Mouse (Mus musculus) midbrain, embryonic 13.5 days (tissue): ENCODE measurements at regions not wholly inside any gene's neighbourhood (a gene's known extent, or its start where the extent isn't known, plus 50 kb on each side); places are given as distances from the start of the nearest gene placed in this dataset.
"Not testable (repeated sequence)": the region's sequence is repeated elsewhere in the genome, so short reads cannot be mapped to it uniquely, and the experiment has no call there.

Source experiments
- ATAC-seq: fragments of 200-750 bp; cut with Nextera tagmentation; 2 replicates; pipeline ENCODE4 v1.8.0; 2017; ENCODE audit warnings: mild to moderate bottlenecking, moderate TSS enrichment, moderate library complexity
- H3K27ac ChIP-seq: fragments of 300-500 bp; sonication (generic); 2 replicates; pipeline ENCODE4 v1.5.1; 2015; ENCODE audit warnings: inconsistent platforms, mild to moderate bottlenecking, moderate library complexity
- H3K27me3 ChIP-seq: fragments of 300-500 bp; sonication (generic); 2 replicates; pipeline ENCODE4 v1.6.1; 2015; ENCODE audit warnings: mild to moderate bottlenecking, inconsistent platforms
- H3K36me3 ChIP-seq: fragments of 300-500 bp; sonication (generic); 2 replicates; pipeline ENCODE4 v1.6.1; 2015; ENCODE audit warnings: mild to moderate bottlenecking, inconsistent platforms
- H3K4me1 ChIP-seq: fragments of 300-500 bp; sonication (generic); replicated peaks from 2 replicates; pipeline ENCODE4 v1.6.1; 2015; ENCODE audit warnings: inconsistent platforms
- H3K4me2 ChIP-seq: fragments of 300-500 bp; sonication (generic); replicated peaks from 2 replicates; pipeline ENCODE4 v1.6.1; 2015; ENCODE audit warnings: moderate library complexity, mild to moderate bottlenecking, inconsistent platforms
- H3K4me3 ChIP-seq: fragments of 300-500 bp; sonication (generic); replicated peaks from 2 replicates; pipeline ENCODE4 v1.5.1; 2015; ENCODE audit warnings: mild to moderate bottlenecking, inconsistent platforms
- H3K9ac ChIP-seq: fragments of 300-500 bp; sonication (generic); replicated peaks from 2 replicates; pipeline ENCODE4 v1.6.1; 2015; ENCODE audit warnings: mild to moderate bottlenecking, inconsistent platforms
- H3K9me3 ChIP-seq: fragments of 300-500 bp; sonication (generic); 2 replicates; pipeline ENCODE4 v1.6.1; 2016; ENCODE audit warnings: mild to moderate bottlenecking, inconsistent platforms
- WGBS: fragments of 180-500 bp; shearing (Covaris S2); methylation state at CpG from one replicate; pipeline ENCODE4 v1.1.7; 2015; 5-methylcytosine and 5-hydroxymethylcytosine counted together

DNA sequence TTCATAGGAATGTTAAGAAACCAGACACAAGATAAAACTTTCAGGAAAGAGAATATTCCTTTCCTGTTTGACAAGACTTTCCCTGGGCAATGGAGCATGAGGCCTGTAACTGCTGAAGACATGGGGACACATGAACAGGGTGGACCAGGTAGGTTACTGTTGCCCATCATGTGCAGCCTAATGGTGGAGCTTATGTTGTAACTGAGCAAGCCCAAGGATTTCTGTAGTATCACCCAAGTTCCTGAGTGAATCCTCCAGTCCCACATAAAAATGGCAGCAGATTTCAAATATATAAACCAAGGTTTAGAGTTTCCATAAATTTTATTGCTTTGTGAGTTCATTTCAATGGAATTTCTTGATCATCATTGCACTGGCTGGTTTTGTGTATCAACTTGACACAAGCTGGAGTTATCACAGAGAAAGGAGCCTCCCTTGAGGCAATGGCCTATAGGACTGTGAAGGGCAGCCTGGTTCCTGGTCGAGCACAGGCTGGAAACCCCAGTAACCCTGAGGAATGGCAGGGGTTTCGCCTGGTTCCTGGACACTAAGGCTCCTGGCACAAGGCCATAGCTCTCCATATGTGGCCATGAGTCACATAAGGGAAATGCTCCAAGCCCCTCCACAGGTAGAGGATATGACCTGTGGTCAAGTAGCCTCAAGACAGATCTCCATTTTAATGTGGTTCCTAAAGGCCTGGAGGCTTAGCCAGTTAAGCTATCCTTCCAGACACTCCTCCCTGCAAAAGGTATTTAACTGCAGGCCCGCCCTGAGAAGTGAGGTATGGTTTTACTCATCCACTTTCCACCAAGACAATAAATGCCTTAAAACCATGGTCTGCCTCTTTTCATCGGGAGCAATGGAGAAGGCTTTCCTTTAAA lies 92.9 kb upstream of the Pfn2 start:
- WGBS, result 86% methylated on average over 4 of the region's 4 CpGs
- Histone ChIP-seq H3K36me3 (no peaks in the 10 kb centered on the region), H3K9me3 (no peaks in the 10 kb centered on the region; the same call in 1 of the 2 replicates), H3K4me2 (no peak overlapping the region), H3K27ac (no peak overlapping the region), H3K27me3 (no peaks in the 10 kb centered on the region), H3K4me1 (0 out of 2 replicates have a peak, but pooled peaks cover 1% of the 10 kb centered on the region), H3K4me3 (no peak overlapping the region), H3K9ac (no peak overlapping the region)
- ATAC-seq, result no peak

DNA sequence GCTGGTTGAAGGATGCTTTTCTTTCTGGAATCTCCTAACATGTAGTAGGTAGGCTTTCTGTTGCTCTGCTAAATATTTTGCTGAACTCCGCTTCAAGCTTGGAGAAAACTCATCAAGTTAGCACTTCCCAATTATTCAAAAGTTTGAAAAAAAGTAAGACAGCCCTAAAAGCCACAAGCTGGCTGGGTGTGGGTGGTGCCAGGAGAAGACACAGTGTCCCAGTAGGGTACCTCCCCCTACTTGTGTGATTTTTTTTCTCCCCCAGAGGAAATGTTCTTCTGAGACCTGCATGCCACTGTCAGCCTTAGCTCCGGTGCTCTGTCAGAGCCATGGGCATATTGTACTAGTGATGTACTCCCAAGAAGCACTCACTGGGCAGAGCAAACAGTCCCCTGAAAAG lies 96.8 kb upstream of the Pfn2 start:
- H3K4me2 ChIP-seq, result no peak overlapping the region
- no peaks in the 10 kb centered on the region for H3K9me3 ChIP-seq
- no peaks in the 10 kb centered on the region for H3K36me3 ChIP-seq
- no peak for ATAC-seq
- 79% methylated on average over 2 of the region's 2 CpGs for WGBS
- no peaks in the 10 kb centered on the region for H3K27me3 ChIP-seq
- 0 out of 2 replicates have a peak, but pooled peaks cover 4% of the 10 kb centered on the region for H3K4me1 ChIP-seq
- no peak overlapping the region for H3K9ac ChIP-seq
- H3K4me3 ChIP-seq, result no peak overlapping the region
- no peak overlapping the region for H3K27ac ChIP-seq

DNA sequence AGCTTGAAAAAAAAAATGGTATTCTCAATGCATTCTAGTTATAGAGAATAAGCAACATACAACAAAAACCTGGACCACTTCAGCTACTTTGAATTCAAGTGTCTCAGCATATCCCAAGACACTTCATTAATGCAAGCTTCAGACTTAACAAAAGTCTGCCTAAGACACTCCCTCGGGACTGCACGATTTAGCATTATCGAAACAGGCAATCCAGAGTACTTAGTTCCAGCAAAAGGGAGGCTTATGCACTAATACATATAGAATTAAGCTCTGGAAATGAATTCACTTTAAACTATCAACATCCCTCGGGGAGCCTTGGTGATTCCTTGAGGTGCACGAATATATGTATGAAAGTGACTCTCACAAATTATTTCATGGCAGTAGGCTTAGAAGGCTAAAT lies 97.9 kb upstream of the Pfn2 start:
- peaks cover 9% of the 10 kb centered on the region; the same call in 1 of the 2 replicates for H3K4me1 ChIP-seq
- 45% methylated on average over 5 of the region's 5 CpGs for WGBS
- no peak for ATAC-seq
- H3K9me3 ChIP-seq, result no peaks in the 10 kb centered on the region
- no peaks in the 10 kb centered on the region for H3K36me3 ChIP-seq
- H3K4me3 ChIP-seq, result no peak overlapping the region
- H3K27me3 ChIP-seq, result no peaks in the 10 kb centered on the region
- no peak overlapping the region for H3K27ac ChIP-seq
- no peak overlapping the region for H3K9ac ChIP-seq
- H3K4me2 ChIP-seq, result no peak overlapping the region

DNA sequence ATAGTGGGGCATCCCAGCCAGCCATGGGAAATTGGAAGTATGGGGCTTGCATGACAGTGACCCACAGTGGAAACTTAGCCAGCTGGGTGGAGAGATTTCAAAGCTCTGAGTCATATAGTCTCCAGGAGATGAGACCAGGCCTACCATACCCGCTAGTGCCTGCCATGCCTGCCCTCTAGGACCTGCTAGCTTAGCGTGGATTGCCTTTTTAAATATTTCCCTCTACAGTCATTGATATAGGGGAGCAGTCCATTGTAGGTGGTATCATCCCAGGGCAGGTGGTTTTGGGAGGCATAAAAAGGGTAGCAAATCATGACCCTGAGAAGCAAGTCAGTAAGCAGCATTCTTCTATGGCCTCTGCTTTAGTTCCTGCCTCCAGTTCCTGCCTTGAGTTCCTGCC lies 99.5 kb upstream of the Pfn2 start:
- Histone ChIP-seq H3K27me3 (no peaks in the 10 kb centered on the region), H3K9ac (no peak overlapping the region), H3K36me3 (no peaks in the 10 kb centered on the region), H3K9me3 (no peaks in the 10 kb centered on the region), H3K4me3 (no peak overlapping the region), H3K4me2 (no peak overlapping the region), H3K4me1 (peaks cover 20% of the 10 kb centered on the region), H3K27ac (no peak overlapping the region)
- 97% methylated on average over 2 of the region's 2 CpGs for WGBS
- ATAC-seq, result no peak

DNA sequence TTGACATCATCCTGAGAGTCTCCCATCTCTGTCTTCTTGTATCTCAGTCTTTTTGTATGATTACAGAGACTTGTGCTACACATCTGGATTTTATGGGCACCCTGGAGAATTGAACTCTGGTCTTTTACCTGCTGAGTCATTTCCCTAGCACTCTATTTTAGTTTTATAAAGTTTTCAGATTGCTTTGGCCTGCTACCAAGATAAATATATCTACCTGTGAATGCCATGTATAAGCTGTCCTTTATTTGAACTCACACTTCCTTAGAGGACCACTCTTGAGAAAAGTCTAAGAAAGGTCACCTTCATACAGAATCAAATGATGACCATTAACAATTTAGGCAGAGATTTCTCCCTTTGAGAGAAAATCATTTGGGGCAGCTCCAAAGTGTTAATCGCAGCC lies 100.8 kb upstream of the Pfn2 start:
- no peak for ATAC-seq
- Histone ChIP-seq H3K9ac (no peak overlapping the region), H3K36me3 (no peaks in the 10 kb centered on the region), H3K27me3 (no peaks in the 10 kb centered on the region), H3K9me3 (no peaks in the 10 kb centered on the region), H3K4me2 (no peak overlapping the region), H3K4me1 (peaks cover 20% of the 10 kb centered on the region), H3K27ac (no peak overlapping the region), H3K4me3 (no peak overlapping the region)
- WGBS, result 93% methylated on average over 1 of the region's 1 CpGs

DNA sequence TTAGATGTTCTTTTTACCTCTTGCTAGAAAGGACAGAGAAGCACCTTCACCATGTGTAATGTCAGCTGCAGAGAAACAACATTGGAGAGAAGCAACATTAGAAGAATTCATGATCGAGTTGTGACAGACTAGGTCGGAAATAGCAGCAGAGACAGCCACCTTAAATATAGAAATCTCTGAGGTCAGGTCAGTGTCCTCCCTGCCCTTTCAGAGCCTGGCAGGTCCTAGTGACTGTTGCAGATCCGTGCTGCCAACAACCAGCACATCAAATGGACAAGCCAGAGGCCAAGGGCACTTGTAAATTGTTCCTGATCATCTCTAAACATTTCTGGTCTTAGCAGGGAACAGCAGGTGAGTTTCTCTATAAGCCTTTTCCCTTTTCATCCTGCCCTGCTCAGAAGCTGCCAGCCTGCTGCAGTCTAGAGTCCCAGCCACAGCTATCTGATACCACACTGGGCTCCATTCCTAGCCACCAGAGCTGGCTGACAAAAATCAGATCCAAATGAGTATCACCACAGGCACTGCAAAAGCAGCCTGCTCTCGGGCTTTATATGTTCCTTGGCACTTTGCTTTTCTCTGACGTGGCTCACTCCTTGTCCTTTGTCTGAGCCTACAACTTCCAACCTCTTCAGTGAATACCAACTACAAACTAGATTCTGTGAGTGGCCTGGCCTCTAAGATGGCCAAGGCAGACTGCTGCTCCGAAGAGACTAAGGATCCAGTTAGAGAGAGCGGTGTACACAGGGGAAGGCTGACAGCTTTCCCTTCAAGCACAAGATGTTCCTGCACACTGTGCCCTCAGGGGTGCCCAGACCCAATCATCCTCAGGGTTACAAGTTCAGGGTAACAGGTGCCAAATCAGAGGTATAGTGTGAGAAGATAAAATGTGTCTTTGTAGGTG lies 102.8 kb upstream of the Pfn2 start:
- 43% methylated on average over 7 of the region's 7 CpGs for WGBS
- peak; percentile 30; the same call in 1 of the 2 replicates for ATAC-seq
- Histone ChIP-seq H3K9me3 (no peaks in the 10 kb centered on the region), H3K4me3 (no peak overlapping the region), H3K27ac (no peak overlapping the region), H3K36me3 (no peaks in the 10 kb centered on the region), H3K9ac (no peak overlapping the region), H3K4me2 (no peak overlapping the region), H3K27me3 (no peaks in the 10 kb centered on the region), H3K4me1 (peaks cover 19% of the 10 kb centered on the region)

DNA sequence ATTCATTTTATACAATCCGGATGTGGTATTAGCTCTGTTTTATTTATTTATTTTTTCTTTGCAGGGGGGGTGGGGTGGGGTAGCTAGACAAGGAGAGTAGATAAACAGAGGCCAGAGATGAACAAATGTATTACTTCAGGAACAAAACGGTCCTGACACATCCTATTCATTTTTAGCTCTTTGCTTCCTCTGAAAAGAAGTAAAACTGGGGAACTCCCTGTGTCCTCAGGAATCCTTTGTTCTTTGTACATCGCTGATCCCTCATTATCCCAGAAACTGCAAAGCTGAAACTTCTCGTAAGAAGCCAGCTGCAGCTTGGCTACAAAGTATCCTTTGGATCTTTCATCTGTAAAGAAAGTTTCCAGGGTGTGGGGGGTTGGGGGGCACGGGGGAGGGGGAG lies 103.6 kb upstream of the Pfn2 start:
- 3% methylated on average over 5 of the region's 5 CpGs for WGBS
- H3K36me3 ChIP-seq, result no peaks in the 10 kb centered on the region

DNA sequence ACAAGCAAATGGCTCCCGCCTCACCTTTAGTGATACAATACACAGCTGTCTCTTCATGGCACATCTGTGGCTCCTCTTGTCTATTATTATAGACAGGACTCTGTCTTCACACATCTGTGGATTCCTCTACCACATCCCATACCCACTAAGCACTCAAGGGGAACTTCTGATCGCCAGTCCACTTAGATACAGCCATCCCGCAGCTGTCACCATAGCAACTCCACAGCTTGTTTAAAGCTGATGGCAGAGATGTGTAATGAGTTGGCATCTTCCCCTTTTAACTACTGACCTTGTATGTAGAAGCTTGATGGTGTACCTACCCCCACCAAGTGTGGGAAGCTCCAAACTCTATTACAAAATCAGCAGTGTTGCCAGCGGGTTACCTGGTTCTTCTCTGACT lies 109.5 kb upstream of the Pfn2 start:
- 0 out of 2 replicates have a peak, but pooled peaks have one; percentile 14 for ATAC-seq
- WGBS, result 72% methylated on average over 4 of the region's 4 CpGs
- no peaks in the 10 kb centered on the region for H3K4me1 ChIP-seq
- no peaks in the 10 kb centered on the region for H3K27me3 ChIP-seq
- H3K4me2 ChIP-seq, result no peak overlapping the region
- no peak overlapping the region for H3K4me3 ChIP-seq
- H3K9me3 ChIP-seq, result no peaks in the 10 kb centered on the region
- H3K9ac ChIP-seq, result no peak overlapping the region
- H3K36me3 ChIP-seq, result no peaks in the 10 kb centered on the region
- H3K27ac ChIP-seq, result no peak overlapping the region

More for the DNA sequence above, 103.6 kb upstream of the Pfn2 start:
- H3K27ac ChIP-seq, result no peak overlapping the region
- peaks cover 15% of the 10 kb centered on the region for H3K4me1 ChIP-seq
- H3K27me3 ChIP-seq, result no peaks in the 10 kb centered on the region
- H3K4me2 ChIP-seq, result no peak overlapping the region
- no peak overlapping the region for H3K4me3 ChIP-seq
- H3K9me3 ChIP-seq, result no peaks in the 10 kb centered on the region
- ATAC-seq, result peak; percentile 37; the same call in 1 of the 2 replicates
- H3K9ac ChIP-seq, result no peak overlapping the region

DNA sequence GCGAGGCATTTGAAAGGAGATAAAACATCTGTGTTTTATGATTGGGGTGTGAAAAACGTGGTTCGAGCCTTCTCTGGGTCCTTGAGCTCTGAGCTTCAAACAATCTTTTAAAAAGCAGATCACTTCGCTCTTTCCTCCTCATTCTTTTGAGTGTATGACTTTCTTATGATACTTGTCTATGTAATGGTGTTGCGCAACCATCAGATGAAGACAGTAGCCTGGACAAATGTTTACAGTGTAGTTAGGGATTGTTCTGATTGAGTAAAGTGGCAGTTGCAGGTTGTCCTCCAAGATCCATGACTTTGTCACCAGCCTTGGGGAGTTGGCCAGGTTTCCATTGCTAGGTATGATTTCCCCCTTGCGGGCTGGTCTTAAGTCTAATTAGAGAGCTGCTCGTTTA lies 116.1 kb upstream of the Pfn2 start:
- no peaks in the 10 kb centered on the region for H3K4me1 ChIP-seq
- H3K27ac ChIP-seq, result no peak overlapping the region
- H3K4me2 ChIP-seq, result no peak overlapping the region
- no peaks in the 10 kb centered on the region for H3K9me3 ChIP-seq
- H3K4me3 ChIP-seq, result no peak overlapping the region
- WGBS, result 91% methylated on average over 7 of the region's 7 CpGs
- no peak overlapping the region for H3K9ac ChIP-seq
- H3K36me3 ChIP-seq, result no peaks in the 10 kb centered on the region
- no peaks in the 10 kb centered on the region for H3K27me3 ChIP-seq
- ATAC-seq, result no peak

DNA sequence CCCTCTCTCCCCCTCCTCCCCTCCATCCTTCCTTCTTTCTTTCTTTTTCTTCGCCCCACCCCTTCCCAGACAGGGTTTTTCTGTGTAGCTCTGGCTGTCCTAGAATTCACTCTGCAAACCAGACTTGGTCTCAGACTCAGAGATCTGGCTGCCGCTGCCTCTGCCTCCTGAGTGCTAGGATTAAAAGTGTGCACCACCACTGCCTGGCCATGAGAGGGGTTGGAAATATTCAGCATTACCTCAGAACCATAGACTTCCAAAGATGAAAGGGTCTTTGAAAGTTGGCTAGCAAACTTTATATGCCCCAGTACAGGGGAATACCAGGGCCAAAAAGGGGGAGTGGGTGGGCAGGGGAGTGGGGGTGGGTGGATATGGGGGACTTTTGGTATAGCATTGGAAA lies 122.7 kb upstream of the Pfn2 start:
- not testable (repeated sequence) for H3K36me3 ChIP-seq, H3K4me2 ChIP-seq, H3K27me3 ChIP-seq, H3K4me3 ChIP-seq, H3K9ac ChIP-seq, ATAC-seq, H3K9me3 ChIP-seq, H3K4me1 ChIP-seq, H3K27ac ChIP-seq
- WGBS, result 82% methylated on average over 2 of the region's 2 CpGs

DNA sequence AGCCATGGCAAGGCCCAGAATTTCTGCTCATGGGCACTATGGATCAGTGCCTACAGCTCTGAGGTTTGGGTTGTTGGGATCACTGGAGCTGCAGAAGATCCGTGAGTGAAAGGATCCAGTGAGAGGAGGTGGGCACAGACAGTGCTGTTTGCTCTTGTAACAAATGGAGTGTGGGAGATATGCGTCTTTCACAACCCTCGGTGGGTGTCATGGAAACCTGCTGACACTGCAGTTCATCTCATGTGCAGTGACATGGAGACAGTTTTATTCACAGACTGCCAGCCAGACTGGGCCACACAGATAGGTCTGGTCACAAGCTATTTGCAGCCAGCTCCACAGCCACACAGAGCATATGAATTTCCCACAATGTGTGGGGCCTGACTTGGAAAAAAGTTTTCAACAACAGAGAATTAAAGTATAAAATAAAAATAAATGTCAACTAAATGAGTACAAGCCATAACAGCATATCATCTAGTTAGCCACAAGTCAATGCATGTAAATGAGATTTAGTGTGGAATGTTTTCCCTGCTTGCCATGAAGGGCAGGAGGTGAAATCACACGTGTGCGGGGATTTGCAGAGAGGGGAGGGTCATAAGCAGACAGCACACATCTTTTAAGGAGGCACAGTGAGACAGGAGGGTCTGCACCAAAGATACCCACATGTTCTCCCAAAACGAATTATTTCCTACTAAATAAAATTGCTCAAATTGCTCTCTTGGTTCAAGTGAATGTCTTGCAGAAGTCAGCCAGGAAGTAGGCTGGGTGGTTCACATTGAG lies 124.8 kb upstream of the Pfn2 start:
- Histone ChIP-seq H3K4me1 (no peaks in the 10 kb centered on the region), H3K27me3 (no peaks in the 10 kb centered on the region), H3K4me3 (no peak overlapping the region), H3K9me3 (no peaks in the 10 kb centered on the region), H3K36me3 (no peaks in the 10 kb centered on the region), H3K4me2 (no peak overlapping the region), H3K9ac (no peak overlapping the region), H3K27ac (no peak overlapping the region)
- peak; percentile 60 for ATAC-seq
- WGBS, result 39% methylated on average over 6 of the region's 6 CpGs
